Mouse (Mus musculus): ENCODE measurements around the gene Nipal3.
A peak's percentile ranks its signal among the peaks of the same experiment; 100 is the strongest.

Gene Nipal3

DNA sequence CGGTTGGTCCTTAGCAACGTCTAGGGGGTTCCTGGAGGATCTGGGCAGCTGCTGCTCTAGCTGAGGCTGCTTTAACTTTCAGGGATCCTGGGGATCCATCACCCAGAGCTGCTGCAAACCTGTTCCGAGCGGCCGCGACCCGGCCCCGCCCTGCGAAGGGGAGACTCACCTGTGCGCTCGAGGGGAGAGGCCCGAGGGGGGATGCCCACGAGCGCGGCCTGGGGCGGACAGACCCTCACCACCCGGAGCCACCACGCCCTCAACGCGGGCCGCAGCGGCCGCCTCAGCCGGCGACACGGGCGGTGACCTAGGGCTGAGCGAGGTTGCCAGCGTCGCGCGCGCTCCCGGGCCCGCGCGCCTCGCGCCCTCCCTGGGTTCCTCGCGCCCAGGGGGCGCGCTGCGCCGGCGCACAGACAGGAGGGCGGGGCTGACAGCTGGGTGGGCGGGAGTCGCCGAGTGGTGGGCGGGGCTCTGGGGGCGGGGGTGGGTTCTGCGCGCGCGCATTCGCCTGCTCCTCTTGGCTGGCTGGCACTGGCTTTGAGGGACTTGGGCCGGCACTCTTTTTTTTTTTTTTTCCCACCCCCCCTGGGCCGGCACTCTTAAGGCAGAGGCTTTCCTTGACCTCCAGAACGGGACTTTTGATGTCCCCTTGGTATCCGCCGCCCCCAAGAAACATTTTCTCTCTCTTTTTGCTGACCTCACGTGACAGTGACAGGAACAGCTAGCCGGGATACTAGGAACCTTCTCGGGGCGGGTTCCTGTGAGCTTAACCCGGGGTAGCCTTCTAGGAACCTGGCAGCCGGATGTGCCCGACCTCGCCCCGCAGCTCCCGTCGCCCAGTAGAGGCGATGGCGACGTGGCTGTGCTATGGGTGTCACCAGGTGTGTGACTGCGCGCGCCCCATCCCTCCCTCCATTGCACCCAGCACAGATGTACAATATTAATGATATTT is 61.1 kb downstream of the Nipal3 start, which contains the start of gene Rcan3:
Gene Rcan3, minus strand, starts transcription at position 411 of the 952 bp plus-strand sequence.
- peak; percentile 56 for DNase-seq (ENCODE audit: low read depth)

DNA sequence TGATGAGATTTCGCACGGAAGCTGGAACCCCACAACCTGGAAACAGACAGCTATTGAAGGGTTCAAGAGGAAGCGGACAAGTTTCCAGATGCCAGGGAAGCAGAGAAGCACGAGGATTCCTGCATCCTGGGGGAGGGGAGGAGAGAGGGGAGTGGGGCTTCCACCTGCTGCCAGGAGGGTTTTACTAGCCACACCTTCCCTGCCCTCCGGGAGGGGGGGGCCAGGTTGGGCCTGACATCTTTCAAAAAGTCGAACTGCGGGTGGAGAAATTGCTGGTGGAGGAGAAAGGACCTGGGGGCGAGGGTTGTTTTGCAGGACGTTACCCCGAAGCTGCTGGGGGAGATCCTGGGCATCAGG is 61.8 kb downstream of the Nipal3 start:
- no peak for DNase-seq (ENCODE audit: low read depth)

DNA sequence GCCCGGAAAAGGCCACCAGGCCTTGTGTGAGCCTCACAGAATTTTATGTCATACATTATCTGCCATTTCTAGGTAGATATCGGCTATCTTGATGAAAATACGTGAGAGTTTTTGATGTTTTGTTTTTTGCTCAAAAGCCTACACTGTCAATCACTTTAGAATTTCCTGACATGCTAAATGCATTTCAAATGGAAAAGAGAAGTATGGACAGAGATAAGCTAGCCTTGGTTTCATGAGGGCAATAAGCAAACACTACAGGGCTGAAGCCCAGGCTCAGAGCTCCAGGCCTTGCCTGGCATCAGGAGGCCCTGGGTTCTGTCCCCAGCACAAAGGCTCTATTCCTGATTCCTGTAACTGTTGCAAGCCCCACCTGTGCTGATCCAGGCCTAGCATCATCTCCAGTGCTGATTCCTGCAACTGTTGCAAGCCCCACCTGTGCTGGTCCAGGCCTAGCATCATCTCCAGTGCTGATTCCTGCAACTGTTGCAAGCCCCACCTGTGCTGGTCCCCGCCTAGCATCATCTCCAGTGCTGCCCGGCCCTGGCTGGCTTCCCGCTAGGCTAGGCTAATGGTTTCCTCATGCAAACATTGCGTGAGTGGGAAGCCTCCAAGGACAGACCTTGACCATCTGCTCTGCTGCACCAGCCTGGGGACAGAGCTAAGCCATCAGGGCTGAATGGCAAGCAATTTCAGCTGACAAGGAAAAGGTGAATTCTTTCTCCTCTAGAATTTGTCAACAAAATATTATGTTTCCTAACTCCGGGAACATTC is 64.7 kb downstream of the Nipal3 start:
- DNase-seq (ENCODE audit: low read depth) = no peak

DNA sequence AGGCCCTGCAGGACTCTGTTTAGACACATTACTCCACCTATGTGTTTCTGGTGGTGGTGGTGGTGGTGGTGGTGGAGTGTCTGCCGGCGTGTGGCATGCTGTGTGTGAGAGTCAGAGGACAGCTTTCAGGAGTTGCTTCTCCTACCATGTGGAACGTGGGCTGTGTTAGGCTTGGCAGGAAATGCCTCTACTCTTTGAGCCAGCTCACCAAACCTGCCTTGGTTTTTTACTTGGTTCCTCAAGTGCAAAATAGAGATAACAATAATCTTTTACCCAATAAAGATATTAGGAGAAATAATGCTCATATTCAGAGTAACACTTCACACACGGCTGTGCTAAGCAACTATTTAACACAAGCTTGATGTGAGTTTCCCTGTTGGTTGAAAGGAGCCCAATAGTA is 65.5 kb downstream of the Nipal3 start:
- no peak for DNase-seq (ENCODE audit: low read depth)

DNA sequence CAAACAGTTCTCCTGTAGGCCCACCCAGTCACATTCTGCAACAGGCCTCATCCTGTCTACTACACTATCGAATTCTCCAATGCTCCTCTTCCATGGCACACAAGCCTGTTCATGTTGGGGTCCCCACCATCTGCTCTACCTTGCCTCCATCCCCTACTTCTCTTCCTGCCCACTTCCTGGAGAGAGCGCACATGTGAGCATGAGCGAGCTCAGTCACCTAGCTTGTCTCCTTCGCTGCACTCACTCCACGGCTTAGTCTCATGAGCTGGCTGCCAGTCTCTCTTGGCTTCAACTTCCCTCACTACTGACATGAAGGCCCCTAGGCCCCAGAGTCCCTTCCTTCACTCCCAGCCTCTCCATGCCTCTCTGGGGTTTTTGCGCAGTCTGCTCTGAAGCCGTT is 68.3 kb downstream of the Nipal3 start:
- DNase-seq (ENCODE audit: low read depth) = no peak

DNA sequence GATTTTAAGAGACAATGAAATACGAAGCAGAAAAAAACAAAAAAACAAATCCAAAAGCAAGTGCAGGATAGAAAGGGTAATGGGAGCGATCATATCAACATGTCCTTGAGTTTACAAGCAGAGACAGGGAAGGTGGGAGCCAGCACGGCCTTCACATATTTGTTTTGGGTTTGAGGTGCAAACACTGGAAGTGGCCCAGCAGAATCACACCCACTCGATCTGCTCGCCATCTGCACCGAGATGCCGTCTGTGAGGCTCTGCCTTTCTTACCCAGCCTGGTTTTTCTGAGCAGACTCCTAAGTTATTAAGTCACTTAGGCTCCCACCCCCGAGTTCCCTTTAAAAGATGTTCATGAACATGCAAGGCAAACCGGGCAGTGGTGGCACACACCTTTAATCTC is 69.2 kb downstream of the Nipal3 start:
- no peak for DNase-seq (ENCODE audit: low read depth)

DNA sequence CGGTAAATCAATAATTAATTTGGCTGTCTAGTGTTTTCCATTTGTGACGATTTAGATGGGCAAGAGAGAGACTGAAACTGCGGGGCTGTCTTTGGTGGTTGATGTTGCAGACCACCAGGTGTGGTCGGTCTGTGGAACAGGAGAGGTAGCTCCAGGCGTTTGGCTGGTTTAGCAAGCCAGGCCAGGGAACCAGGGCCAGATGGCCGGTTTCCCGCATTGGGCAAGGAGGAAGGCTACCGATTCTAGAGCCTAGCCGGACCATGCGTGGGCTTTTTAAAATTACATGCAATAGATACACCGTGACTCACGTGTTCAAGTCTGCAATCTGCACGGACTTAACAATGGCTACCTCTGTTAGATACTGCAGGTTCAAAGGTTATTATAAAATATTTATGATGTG is 73.9 kb downstream of the Nipal3 start:
- DNase-seq (ENCODE audit: low read depth) = no peak

DNA sequence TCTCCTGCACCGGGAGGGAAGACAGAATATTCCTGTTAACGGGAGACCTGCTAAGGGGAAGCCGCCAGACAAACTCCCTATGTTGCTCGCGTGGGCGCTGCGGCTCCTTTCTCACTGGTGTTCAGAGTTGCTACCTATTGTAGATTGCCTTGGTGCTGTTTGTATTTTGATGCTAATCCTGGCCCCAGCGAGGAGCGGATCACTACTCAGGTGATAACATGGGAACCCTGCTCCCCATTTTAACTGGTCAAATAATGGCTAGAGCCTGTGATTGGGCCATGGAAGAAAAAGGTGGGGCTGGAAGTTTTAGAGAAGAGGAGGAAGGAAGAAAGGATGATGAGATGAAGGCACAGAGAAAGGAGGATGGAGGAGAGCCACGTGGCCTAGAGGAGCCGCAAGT is 74.4 kb downstream of the Nipal3 start:
- no peak for DNase-seq (ENCODE audit: low read depth)

DNA sequence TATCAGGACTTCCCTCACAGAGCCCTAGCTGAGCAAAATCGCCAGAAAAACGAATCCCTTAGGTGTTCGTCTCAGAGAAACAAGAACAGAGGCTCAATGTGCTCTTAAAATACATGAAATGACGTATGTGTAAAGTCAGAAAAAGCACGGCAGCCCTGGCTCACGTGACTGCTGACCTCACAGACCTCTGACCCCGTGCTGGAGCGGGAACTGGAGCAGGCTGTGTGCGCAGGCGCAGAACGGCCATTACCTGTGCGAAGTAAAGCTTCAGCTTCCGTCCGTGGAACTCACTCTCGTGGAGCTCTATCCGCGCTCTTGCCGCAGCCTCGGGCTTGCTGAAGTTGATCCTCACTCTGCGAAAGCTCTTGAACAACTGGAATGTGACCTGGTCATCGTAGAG is 74.8 kb downstream of the Nipal3 start:
- DNase-seq (ENCODE audit: low read depth) = no peak

DNA sequence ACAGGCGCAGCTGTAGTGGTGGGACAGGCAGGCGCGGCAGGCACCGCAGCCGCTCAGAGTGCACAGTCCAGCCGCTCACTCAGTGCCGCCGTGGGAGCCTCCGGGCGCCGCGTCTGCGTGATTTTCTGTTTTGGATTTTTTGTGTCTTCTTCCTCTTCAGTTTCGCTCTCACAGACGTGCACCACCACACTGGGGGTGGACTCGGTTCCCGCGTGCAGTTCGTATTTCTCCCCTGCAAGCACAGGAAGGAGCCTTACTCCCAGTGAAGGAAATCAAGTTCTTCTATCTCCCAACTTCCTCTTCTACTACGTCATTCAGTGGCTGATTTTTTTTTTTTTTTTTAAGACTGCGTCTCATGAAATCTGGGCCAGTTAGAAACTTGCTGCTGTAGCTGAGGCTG is 78.5 kb downstream of the Nipal3 start:
- DNase-seq (ENCODE audit: low read depth) = no peak

DNA sequence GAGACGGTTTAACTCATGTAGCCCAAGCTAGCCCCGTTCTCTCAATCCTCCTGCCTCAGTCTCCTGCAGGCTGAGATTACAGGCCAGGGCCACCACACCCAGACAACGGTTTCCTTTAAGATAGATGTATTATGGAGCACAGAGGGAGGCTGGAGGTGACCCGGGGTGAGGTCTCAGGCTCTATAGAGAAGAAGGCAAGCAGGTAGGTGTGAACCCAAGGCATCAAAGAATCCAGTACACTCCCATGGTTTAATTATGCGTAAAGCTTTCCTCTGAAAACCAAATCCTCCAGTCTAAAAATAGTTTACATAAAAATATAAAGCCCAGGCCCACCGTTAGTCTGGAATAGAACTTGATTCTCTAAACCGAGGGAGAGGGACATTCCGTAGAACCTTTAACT is 81.3 kb downstream of the Nipal3 start:
- DNase-seq (ENCODE audit: low read depth) = no peak

DNA sequence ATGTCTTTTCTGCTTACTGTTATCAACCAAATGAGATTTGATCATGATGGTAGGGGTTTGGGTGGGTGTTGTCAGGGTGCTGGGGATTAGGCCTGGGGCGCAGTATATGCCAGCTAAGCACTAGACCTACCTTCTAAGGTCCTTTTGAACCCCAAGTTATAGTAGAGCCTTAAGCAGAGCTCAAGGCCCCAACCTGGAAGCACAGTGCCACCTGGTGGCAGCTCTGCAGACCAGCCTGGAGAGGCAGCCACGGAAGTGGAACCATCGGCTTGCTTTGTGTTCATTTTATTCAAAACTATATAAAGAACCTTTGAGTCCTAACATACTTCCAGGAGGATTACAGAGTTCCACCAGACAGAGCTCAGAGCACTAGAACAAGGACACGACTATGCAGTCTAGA is 83.2 kb downstream of the Nipal3 start:
- peak; percentile 60 for DNase-seq (ENCODE audit: low read depth)

DNA sequence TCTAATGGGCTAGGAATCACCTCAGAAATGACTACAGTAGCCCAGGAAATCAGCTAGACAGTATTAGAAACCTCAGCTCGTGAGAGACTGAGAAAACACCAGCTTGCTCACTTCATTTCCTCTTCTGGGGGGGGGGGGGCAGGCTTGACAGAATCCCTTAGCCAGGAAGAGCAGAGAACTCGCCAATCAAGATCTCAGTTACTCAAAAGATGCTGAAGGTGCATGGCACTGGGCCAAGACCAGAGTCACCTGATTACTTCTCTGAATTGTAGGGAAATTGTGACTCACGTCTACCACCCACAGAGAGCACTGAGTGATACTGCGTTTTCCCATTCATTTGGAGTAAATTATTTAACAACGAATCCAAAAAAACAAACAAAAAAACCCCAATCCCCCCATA is 88.7 kb downstream of the Nipal3 start:
- DNase-seq (ENCODE audit: low read depth) = peak; percentile 43

DNA sequence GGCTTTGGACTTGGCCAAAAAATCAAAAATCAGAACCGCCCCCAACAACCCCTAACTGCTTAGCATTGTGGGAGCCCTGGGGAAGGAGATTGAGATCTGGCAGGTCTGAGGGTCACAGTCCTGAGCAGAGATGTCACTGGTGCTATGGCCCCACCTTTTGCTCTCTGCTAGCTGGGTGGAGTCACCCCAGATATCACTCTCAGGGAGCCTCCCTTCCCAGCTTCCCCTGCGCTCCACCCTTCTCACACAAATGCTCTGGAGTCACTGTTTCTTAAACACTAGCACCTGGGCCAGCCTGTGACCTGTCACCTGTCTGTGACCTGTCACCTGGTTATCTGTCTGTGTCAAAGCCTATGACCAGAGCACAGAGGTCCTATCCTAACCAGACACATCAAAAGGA is 89.9 kb downstream of the Nipal3 start:
- no peak for DNase-seq (ENCODE audit: low read depth)

DNA sequence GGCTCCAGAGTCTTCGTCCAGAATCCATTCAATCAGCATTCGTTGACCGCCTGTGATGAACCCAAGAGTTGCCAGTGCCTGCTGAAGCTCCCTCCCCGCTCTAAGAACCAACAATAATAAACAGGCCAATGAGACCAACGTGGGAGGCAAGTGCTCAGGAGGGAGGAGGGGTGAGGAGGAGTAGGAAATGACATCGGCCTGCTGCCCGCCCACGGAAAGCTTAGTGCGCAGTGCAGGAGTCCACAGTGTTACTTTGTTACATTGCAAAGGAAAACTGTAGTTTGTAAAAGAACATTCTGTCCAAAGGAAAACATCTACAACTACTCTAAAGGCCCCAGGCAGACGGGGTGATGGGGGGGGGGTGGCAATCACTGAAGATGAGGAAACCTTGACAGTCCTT is 90.8 kb downstream of the Nipal3 start:
- DNase-seq (ENCODE audit: low read depth) = no peak

DNA sequence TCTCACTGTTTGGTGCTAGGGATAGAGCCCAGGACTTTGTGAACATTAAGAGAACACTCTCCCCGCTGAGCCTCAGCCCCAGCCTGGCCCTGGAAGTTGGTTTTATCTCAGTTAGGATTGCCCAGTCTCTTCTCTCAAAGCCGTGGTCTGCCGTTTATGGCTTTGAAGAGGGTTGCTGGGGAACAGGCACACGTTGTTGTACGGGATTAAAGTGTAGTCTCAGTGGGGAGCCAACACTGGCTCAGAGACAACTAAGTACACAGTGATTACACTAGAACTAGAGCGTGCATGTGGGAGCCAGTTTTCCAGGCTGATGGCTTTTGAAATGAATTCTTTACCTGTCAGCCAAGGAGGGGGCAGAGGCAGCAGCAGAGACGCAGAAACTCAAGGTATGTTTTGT is 93.0 kb downstream of the Nipal3 start:
- DNase-seq (ENCODE audit: low read depth) = no peak

DNA sequence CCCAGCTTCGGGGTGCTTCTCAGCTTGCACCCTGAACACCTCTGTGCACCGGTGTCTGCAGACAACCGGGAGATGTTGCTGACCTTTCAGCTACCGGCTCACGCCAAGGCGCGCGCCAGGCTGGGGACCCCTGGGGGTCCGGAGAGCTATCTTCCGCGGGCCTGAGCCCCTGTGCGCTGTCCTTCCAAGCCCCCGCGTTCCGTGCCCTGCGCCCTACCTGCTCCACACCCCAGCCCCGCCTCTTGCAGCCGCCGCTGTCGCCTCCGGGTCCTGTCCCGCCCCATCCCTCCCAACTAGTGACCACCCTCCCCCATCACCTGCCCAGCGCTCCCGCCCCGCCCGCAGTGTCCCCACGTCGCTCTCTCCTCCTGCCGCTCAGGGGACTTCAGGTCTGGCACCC is 96.8 kb downstream of the Nipal3 start, which contains the start of gene Ncmap:
Gene Ncmap, minus strand, starts transcription at position 237 of the 400 bp plus-strand sequence.
- DNase-seq (ENCODE audit: low read depth) = no peak

DNA sequence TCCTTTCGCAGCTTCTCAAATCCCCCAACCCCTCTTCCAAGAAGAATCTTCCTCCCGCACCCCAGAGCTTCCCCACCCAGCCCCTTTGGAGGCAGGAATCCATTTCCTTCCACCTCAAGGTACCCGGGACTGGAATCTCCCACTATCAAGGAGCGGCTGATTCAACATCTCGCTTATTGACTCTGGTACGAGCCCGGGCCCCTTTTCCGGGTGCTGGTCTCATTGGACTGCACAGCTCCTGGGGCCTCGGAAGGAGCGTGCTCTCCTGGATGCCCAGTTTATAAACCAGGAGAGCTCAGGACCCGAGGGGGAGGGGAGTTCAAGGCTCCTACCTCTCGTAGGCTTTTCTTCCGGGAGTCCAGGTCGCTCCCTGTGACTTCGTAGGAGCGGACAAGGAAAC is 97.3 kb downstream of the Nipal3 start:
- no peak for DNase-seq (ENCODE audit: low read depth)

DNA sequence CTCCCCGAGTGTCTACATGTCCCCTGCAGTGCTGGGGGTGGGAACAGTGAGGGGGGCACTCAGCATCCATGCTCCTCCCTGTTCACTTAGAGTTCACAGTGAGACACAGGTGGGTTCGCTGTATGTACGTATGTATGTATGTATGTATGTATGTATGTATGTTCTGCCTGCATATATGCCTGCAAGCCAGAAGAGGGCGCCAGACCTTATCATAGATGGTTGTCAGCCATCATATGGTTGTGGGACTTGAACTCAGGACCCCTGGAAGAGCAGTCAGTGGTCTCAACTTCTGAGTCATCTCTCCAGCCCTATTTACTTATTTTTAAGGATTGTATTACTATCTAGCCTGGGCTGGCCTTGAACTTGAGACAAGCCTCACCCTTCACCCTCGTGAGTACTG is 98.5 kb downstream of the Nipal3 start:
- DNase-seq (ENCODE audit: low read depth) = no peak
